In genomic region chr12:8803421-8804076, GRCm38 (mm10) we compare ENCODE assay signal across 22 mouse cellular contexts. TPM values are rescaled to one million over a fixed set of nuclear protein-coding genes. Genes with fewer than 3 reads are reported as not detected.
DNase-seq lines count a peak whose midpoint lies in the region; ATAC-seq lines count a peak whose summit lies in the region.
"Had no signal": no experiment of that assay in that cellular context is flagged by ENCODE, and none has a peak within 500 bp of the region (broad histone marks: within the 10 kb centered on the region; RNA-seq: fewer than 3 reads in every experiment).

No protein-coding gene starts in this region.

- intact Hi-C loops in heart, postnatal 10 days (cut with DNase I), result no loop called here

- 53% methylated on average over 10 of the region's 10 CpGs for WGBS in intestine, embryonic 14.5 days
- WGBS in intestine, embryonic 15.5 days, result 55% methylated on average over 10 of the region's 10 CpGs
- 19% methylated on average over 10 of the region's 10 CpGs for WGBS in embryonic facial prominence, embryonic 11.5 days
- 14% methylated on average over 10 of the region's 10 CpGs for WGBS in limb, embryonic 12.5 days

- H3K4me1 ChIP-seq in intestine, embryonic 14.5 days (replicated peaks; ENCODE audit: control insufficient read depth, insufficient read depth, low read length), result peaks cover 23% of the 10 kb centered on the region
- peaks cover 12% of the 10 kb centered on the region; the same call in 1 of the 2 replicates for H3K4me1 ChIP-seq in intestine, embryonic 15.5 days (replicated peaks)
- peaks cover 3% of the 10 kb centered on the region; the same call in 1 of the 2 replicates for H3K4me1 ChIP-seq in embryonic facial prominence, embryonic 11.5 days (ENCODE audit: control insufficient read depth, insufficient read depth, low read length)
- H3K4me1 ChIP-seq in limb, embryonic 12.5 days (replicated peaks), result peaks cover 61% of the 10 kb centered on the region
- H3K4me1 ChIP-seq: hindbrain, embryonic 13.5 days; midbrain, embryonic 12.5 days had no signal

- ATAC-seq in intestine, embryonic 14.5 days (replicated peaks; ENCODE audit: low FRiP score, low TSS enrichment, low read depth), result 0 out of 2 replicates have a peak, but pooled peaks have one; percentile 41
- no peak for ATAC-seq in intestine, embryonic 15.5 days
- peak; percentile 41; the same call in 1 of the 2 replicates for ATAC-seq in embryonic facial prominence, embryonic 11.5 days (replicated peaks; ENCODE audit: insufficient number of reproducible peaks, low FRiP score, low TSS enrichment, low read depth)
- peak; percentile 71 for ATAC-seq in limb, embryonic 12.5 days (ENCODE audit: insufficient number of reproducible peaks, insufficient read depth, low FRiP score, low TSS enrichment, low read depth)
- ATAC-seq in activated CD4-positive, CD25-positive, alpha-beta regulatory T cell, adult 4 months, result no peak
- ATAC-seq: forebrain, postnatal 0 days; liver, postnatal 0 days had no signal

- no peaks in the 10 kb centered on the region for H3K27me3 ChIP-seq in intestine, embryonic 14.5 days (replicated peaks; ENCODE audit: control insufficient read depth, insufficient read depth, low read length)
- H3K27me3 ChIP-seq in intestine, embryonic 15.5 days (replicated peaks), result no peaks in the 10 kb centered on the region
- no peaks in the 10 kb centered on the region for H3K27me3 ChIP-seq in embryonic facial prominence, embryonic 11.5 days (ENCODE audit: control insufficient read depth, insufficient read depth, low read length)
- H3K27me3 ChIP-seq in limb, embryonic 12.5 days, result no peaks in the 10 kb centered on the region
- H3K27me3 ChIP-seq: hindbrain, embryonic 13.5 days; midbrain, embryonic 12.5 days had no signal

- no peak for DNase-seq in intestine, embryonic 14.5 days (ENCODE audit: low spot score)
- peak; percentile 56 for DNase-seq in embryo, embryonic 10 days (ENCODE audit: low spot score)
- peak; percentile 79 for DNase-seq in embryonic facial prominence, embryonic 11.5 days (ENCODE audit: low spot score)
- no peak for DNase-seq in left cerebral cortex, adult 18-20 months (ENCODE audit: low spot score in 2 of 2)
- DNase-seq in heart, postnatal 10 days, result no peak
- DNase-seq: adrenal gland, postnatal 14 days; cerebellum, adult 11-12 months; forebrain, postnatal 0 days; gastrocnemius, postnatal 10 days; heart, adult 18-20 months; kidney, adult 11 months; liver; liver, postnatal 0 days; lung, postnatal 4 days; right cerebral cortex, adult 18-20 months had no signal

- no peak overlapping the region for H3K4me2 ChIP-seq in intestine, embryonic 14.5 days (ENCODE audit: low read length)
- H3K4me2 ChIP-seq in intestine, embryonic 15.5 days (replicated peaks), result no peak overlapping the region
- no peak overlapping the region for H3K4me2 ChIP-seq in embryonic facial prominence, embryonic 11.5 days (ENCODE audit: low read depth, low read length)
- H3K4me2 ChIP-seq in limb, embryonic 12.5 days, result peak overlapping the region; percentile 25
- H3K4me2 ChIP-seq: hindbrain, embryonic 13.5 days; midbrain, embryonic 12.5 days had no signal

- H3K4me3 ChIP-seq in intestine, embryonic 14.5 days (ENCODE audit: low read depth, low read length), result no peak overlapping the region
- H3K4me3 ChIP-seq in intestine, embryonic 15.5 days (replicated peaks), result no peak overlapping the region
- no peak overlapping the region for H3K4me3 ChIP-seq in embryonic facial prominence, embryonic 11.5 days (ENCODE audit: low read depth, low read length)
- no peak overlapping the region for H3K4me3 ChIP-seq in limb, embryonic 12.5 days (replicated peaks)
- H3K4me3 ChIP-seq: hindbrain, embryonic 13.5 days; left cerebral cortex, adult 2 months; midbrain, embryonic 12.5 days; myocyte had no signal

- H3K9me3 ChIP-seq in intestine, embryonic 14.5 days (ENCODE audit: control insufficient read depth, low read length), result no peaks in the 10 kb centered on the region
- no peaks in the 10 kb centered on the region for H3K9me3 ChIP-seq in intestine, embryonic 15.5 days
- H3K9me3 ChIP-seq in embryonic facial prominence, embryonic 11.5 days (replicated peaks; ENCODE audit: control insufficient read depth, low read length), result no peaks in the 10 kb centered on the region
- no peaks in the 10 kb centered on the region for H3K9me3 ChIP-seq in limb, embryonic 12.5 days
- H3K9me3 ChIP-seq: hindbrain, embryonic 13.5 days; midbrain, embryonic 12.5 days had no signal

- H3K9ac ChIP-seq in intestine, embryonic 14.5 days (ENCODE audit: low read length), result no peak overlapping the region
- H3K9ac ChIP-seq in intestine, embryonic 15.5 days, result no peak overlapping the region
- no peak overlapping the region for H3K9ac ChIP-seq in embryonic facial prominence, embryonic 11.5 days (replicated peaks; ENCODE audit: low read length)
- H3K9ac ChIP-seq in limb, embryonic 12.5 days (replicated peaks), result no peak overlapping the region
- H3K9ac ChIP-seq: forebrain, postnatal 0 days; hindbrain, embryonic 13.5 days; liver, postnatal 0 days; midbrain, embryonic 12.5 days had no signal

- no peak overlapping the region for H3K27ac ChIP-seq in intestine, embryonic 14.5 days (ENCODE audit: low read depth)
- no peak overlapping the region for H3K27ac ChIP-seq in intestine, embryonic 15.5 days
- no peak overlapping the region for H3K27ac ChIP-seq in embryonic facial prominence, embryonic 11.5 days (replicated peaks; ENCODE audit: low read depth, low read length)
- H3K27ac ChIP-seq in limb, embryonic 12.5 days, result peak overlapping the region; percentile 82
- H3K27ac ChIP-seq: hindbrain, embryonic 13.5 days; left cerebral cortex, adult 2 months; midbrain, embryonic 12.5 days had no signal

- no peaks in the 10 kb centered on the region for H3K36me3 ChIP-seq in intestine, embryonic 14.5 days (ENCODE audit: control insufficient read depth, insufficient read depth, low read length)
- H3K36me3 ChIP-seq in intestine, embryonic 15.5 days, result no peaks in the 10 kb centered on the region
- H3K36me3 ChIP-seq in embryonic facial prominence, embryonic 11.5 days (replicated peaks; ENCODE audit: control insufficient read depth, insufficient read depth, low read depth, low read length), result no peaks in the 10 kb centered on the region
- no peaks in the 10 kb centered on the region for H3K36me3 ChIP-seq in limb, embryonic 12.5 days
- H3K36me3 ChIP-seq: hindbrain, embryonic 13.5 days; midbrain, embryonic 12.5 days had no signal

RNA-seq across cellular contexts. Expression of gene Sdc1, which starts 32.4 kb away (rescaled TPM):
- polyA plus RNA-seq in intestine, embryonic 14.5 days (2014; fragmentation: Nextera tagmentation; extraction: Ambion mirVana), result 93.8 and 96.9 TPM in 2 replicates
- 101 and 106 TPM in 2 replicates for polyA plus RNA-seq in intestine, embryonic 15.5 days (2015; fragmentation: Nextera tagmentation; extraction: Ambion mirVana)
- 120 and 128 TPM in 2 replicates for polyA plus RNA-seq in embryonic facial prominence, embryonic 11.5 days (2014; fragmentation: Nextera tagmentation; extraction: Ambion mirVana)
- 257 and 262 TPM in 2 replicates for polyA plus RNA-seq in limb, embryonic 12.5 days (2016; fragmentation: Nextera tagmentation; extraction: Ambion mirVana)
- polyA plus RNA-seq in activated CD4-positive, CD25-positive, alpha-beta regulatory T cell, adult 4 months (2017; shearing (Covaris generic)), result under 1 TPM in 1 of 2 experiments, not detected in 1; 0.32 TPM
- total RNA-seq in left cerebral cortex, adult 18-20 months (2021), result 1 to 10 TPM; 1.2 to 1.6 TPM
- total RNA-seq in heart, postnatal 10 days (2021), result 10 to 100 TPM; 19.2 to 21.0 TPM

Comparison
In these comparisons a context has a peak if more than half of its experiments do, and no peak if none do; other contexts are left out.
1. ATAC-seq: peak in intestine, embryonic 14.5 days (single experiment), embryonic facial prominence, embryonic 11.5 days (single experiment) and limb, embryonic 12.5 days (single experiment); none in intestine, embryonic 15.5 days (single experiment) and activated CD4-positive, CD25-positive, alpha-beta regulatory T cell, adult 4 months (single experiment).
2. DNase-seq: peak in embryo, embryonic 10 days (single experiment) and embryonic facial prominence, embryonic 11.5 days (single experiment); none in intestine, embryonic 14.5 days (single experiment), left cerebral cortex, adult 18-20 months (0 of 2) and heart, postnatal 10 days (0 of 2).
3. RNA of gene Sdc1, which starts 32.4 kb away (polyA plus RNA-seq): 257 to 262 TPM in limb, embryonic 12.5 days, 120 to 128 TPM in embryonic facial prominence, embryonic 11.5 days, 101 to 106 TPM in intestine, embryonic 15.5 days and 93.8 to 96.9 TPM in intestine, embryonic 14.5 days; 0.32 TPM in activated CD4-positive, CD25-positive, alpha-beta regulatory T cell, adult 4 months; every median in the first group is over 10 times any median in the second.